Comparison of ENCODE assay signal across 8 mouse cellular contexts in the genomic region with DNA sequence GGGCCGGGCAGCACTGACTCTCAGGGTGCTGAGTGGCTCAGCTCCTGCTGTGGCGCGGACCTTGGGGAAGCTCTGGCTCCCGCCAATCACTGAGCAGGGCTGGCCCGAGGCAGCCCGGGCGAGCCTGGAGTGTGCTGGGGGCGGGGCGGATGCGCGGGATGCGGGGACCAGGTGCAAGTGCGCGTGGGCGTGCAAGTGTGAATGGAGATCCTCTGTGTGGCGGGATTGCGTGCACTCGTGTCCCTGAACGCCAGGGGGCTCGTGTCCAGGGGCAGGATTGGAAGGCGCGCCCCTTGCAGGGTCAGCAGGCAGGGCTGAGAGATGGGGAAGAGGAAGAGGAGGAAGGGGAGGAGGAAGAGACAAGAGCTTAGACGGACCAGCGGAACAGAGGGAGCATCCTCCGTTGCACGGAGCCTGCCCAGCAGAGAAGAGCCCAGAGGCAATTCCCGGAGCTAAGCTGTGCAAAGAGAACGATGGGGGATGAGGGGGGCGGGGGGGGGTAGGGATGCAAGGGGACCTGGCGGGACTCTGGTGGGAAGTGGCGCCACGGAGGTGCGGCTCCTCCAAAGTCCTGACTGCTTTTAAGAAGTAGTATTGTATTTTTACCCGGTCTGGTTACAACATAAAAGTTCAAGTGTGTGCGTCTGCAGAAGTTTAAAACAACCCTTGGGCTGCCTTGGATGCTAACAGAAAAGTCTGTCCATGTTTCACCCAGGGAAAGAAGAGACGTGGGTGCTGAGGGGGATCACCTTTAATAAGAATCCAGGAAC. TPM values are rescaled to one million over a fixed set of nuclear protein-coding genes. Genes with fewer than 3 reads are reported as not detected.
DNase-seq lines count a peak whose midpoint lies in the region; ATAC-seq and TF ChIP-seq lines count a peak whose summit lies in the region.

No protein-coding gene starts in this region.

- no peaks in the 10 kb centered on the region for H3K9me3 ChIP-seq in embryonic facial prominence, embryonic 15.5 days (replicated peaks)
- no peaks in the 10 kb centered on the region for H3K9me3 ChIP-seq in hindbrain, embryonic 12.5 days (replicated peaks)
- no peaks in the 10 kb centered on the region for H3K9me3 ChIP-seq in limb, embryonic 14.5 days (ENCODE audit: control insufficient read depth, low read length)
- H3K9me3 ChIP-seq in midbrain, embryonic 12.5 days, result no peaks in the 10 kb centered on the region

- peak overlapping the region; percentile 69 for H3K27ac ChIP-seq in embryonic facial prominence, embryonic 15.5 days (replicated peaks)
- H3K27ac ChIP-seq in hindbrain, embryonic 12.5 days, result peak overlapping the region; percentile 49; the same call in 1 of the 2 replicates
- peak overlapping the region; percentile 66 for H3K27ac ChIP-seq in limb, embryonic 14.5 days (replicated peaks; ENCODE audit: low read depth, low read length)
- no peak overlapping the region for H3K27ac ChIP-seq in midbrain, embryonic 12.5 days (replicated peaks)

- ATAC-seq in embryonic facial prominence, embryonic 15.5 days (ENCODE audit: insufficient number of reproducible peaks, low FRiP score, low TSS enrichment, low read depth), result peak; percentile 88
- peak; percentile 95 for ATAC-seq in hindbrain, embryonic 12.5 days (ENCODE audit: low FRiP score)
- ATAC-seq in limb, embryonic 14.5 days (ENCODE audit: low FRiP score, low read depth), result peak; percentile 84
- peak; percentile 95 for ATAC-seq in midbrain, embryonic 12.5 days (ENCODE audit: low FRiP score, low read depth)

- H3K4me3 ChIP-seq in embryonic facial prominence, embryonic 15.5 days (replicated peaks), result peak overlapping the region; percentile 45
- peak overlapping the region; percentile 47 for H3K4me3 ChIP-seq in hindbrain, embryonic 12.5 days
- peak overlapping the region; percentile 60 for H3K4me3 ChIP-seq in limb, embryonic 14.5 days (replicated peaks; ENCODE audit: low read length)
- H3K4me3 ChIP-seq in midbrain, embryonic 12.5 days, result peak overlapping the region; percentile 53

- H3K27me3 ChIP-seq in embryonic facial prominence, embryonic 15.5 days, result peaks cover 40% of the 10 kb centered on the region
- peaks cover 45% of the 10 kb centered on the region for H3K27me3 ChIP-seq in hindbrain, embryonic 12.5 days
- no peaks in the 10 kb centered on the region; the same call in 1 of the 2 replicates for H3K27me3 ChIP-seq in limb, embryonic 14.5 days (ENCODE audit: control insufficient read depth, insufficient read depth, low read length)
- H3K27me3 ChIP-seq in midbrain, embryonic 12.5 days, result peaks cover 43% of the 10 kb centered on the region
- 0 out of 2 replicates have a peak, but pooled peaks cover 4% of the 10 kb centered on the region for H3K27me3 ChIP-seq in splenic B cell, adult 2 months (ENCODE audit: control insufficient read depth, insufficient read depth, low read length, poor library complexity, severe bottlenecking)

- DNase-seq in CD4-positive helper T cell, adult 2 months (ENCODE audit: low read depth, low spot score), result peak; percentile 66
- DNase-seq in R1 (ENCODE audit: low read depth, low spot score), result peak; percentile 68
- peak; percentile 52 for DNase-seq in limb, embryonic 14.5 days (ENCODE audit: low spot score)
- peak; percentile 38 for DNase-seq in splenic B cell, adult 2 months (ENCODE audit: low read depth, low spot score)
- no peak for DNase-seq in layer of hippocampus, postnatal 14 days (ENCODE audit: low spot score in 2 of 2)

- TF ChIP-seq POLR2A in limb, embryonic 14.5 days (IDR thresholded peaks at IDR 0.05; ENCODE audit: borderline replicate concordance, extremely low read depth, insufficient read depth, insufficient read length), result no peak

- under 1% methylated on average over 36 of the region's 36 CpGs for WGBS in embryonic facial prominence, embryonic 15.5 days
- WGBS in hindbrain, embryonic 12.5 days, result under 1% methylated on average over 36 of the region's 36 CpGs
- under 1% methylated on average over 36 of the region's 36 CpGs for WGBS in limb, embryonic 14.5 days
- under 1% methylated on average over 35 of the region's 36 CpGs for WGBS in midbrain, embryonic 12.5 days

- peaks cover 22% of the 10 kb centered on the region for H3K4me1 ChIP-seq in embryonic facial prominence, embryonic 15.5 days
- peaks cover 18% of the 10 kb centered on the region for H3K4me1 ChIP-seq in hindbrain, embryonic 12.5 days
- H3K4me1 ChIP-seq in limb, embryonic 14.5 days (ENCODE audit: control insufficient read depth, insufficient read depth, low read length), result peaks cover 28% of the 10 kb centered on the region
- peaks cover 19% of the 10 kb centered on the region; the same call in 1 of the 2 replicates for H3K4me1 ChIP-seq in midbrain, embryonic 12.5 days

- peak overlapping the region; percentile 81 for H3K4me2 ChIP-seq in embryonic facial prominence, embryonic 15.5 days (replicated peaks)
- peak overlapping the region; percentile 88 for H3K4me2 ChIP-seq in hindbrain, embryonic 12.5 days (replicated peaks)
- H3K4me2 ChIP-seq in limb, embryonic 14.5 days (replicated peaks; ENCODE audit: low read depth, low read length, severe bottlenecking), result peak overlapping the region; percentile 85
- peak overlapping the region; percentile 96 for H3K4me2 ChIP-seq in midbrain, embryonic 12.5 days (replicated peaks)

- H3K9ac ChIP-seq in embryonic facial prominence, embryonic 15.5 days, result peak overlapping the region; percentile 23; the same call in 1 of the 2 replicates
- H3K9ac ChIP-seq in hindbrain, embryonic 12.5 days, result peak overlapping the region; percentile 62
- H3K9ac ChIP-seq in limb, embryonic 14.5 days (ENCODE audit: low read depth, low read length, severe bottlenecking), result peak overlapping the region; percentile 76
- H3K9ac ChIP-seq in midbrain, embryonic 12.5 days (replicated peaks), result peak overlapping the region; percentile 59

- H3K36me3 ChIP-seq in embryonic facial prominence, embryonic 15.5 days, result no peaks in the 10 kb centered on the region
- no peaks in the 10 kb centered on the region for H3K36me3 ChIP-seq in hindbrain, embryonic 12.5 days
- H3K36me3 ChIP-seq in limb, embryonic 14.5 days (ENCODE audit: control insufficient read depth, insufficient read depth, low read length), result no peaks in the 10 kb centered on the region
- H3K36me3 ChIP-seq in midbrain, embryonic 12.5 days, result no peaks in the 10 kb centered on the region
- H3K36me3 ChIP-seq in splenic B cell, adult 2 months (ENCODE audit: control insufficient read depth, insufficient read depth, low read length, poor library complexity, severe bottlenecking), result no peaks in the 10 kb centered on the region

RNA-seq across cellular contexts. Expression of gene Erg, which starts 0.7 kb away (rescaled TPM):
- polyA plus RNA-seq in embryonic facial prominence, embryonic 15.5 days (2015; fragmentation: Nextera tagmentation; extraction: Ambion mirVana), result 14.1 and 17.7 TPM in 2 replicates
- polyA plus RNA-seq in hindbrain, embryonic 12.5 days (2016; fragmentation: Nextera tagmentation; extraction: Ambion mirVana), result 7.3 and 7.8 TPM in 2 replicates
- polyA plus RNA-seq in limb, embryonic 14.5 days (2012; rRNA removed), result 40.6 and 52.5 TPM in 2 replicates
- 18.9 and 21.6 TPM in 2 replicates for polyA plus RNA-seq in limb, embryonic 14.5 days (2014; fragmentation: Nextera tagmentation; extraction: Ambion mirVana)
- 3.3 and 4.3 TPM in 2 replicates for polyA plus RNA-seq in midbrain, embryonic 12.5 days (2016; fragmentation: Nextera tagmentation; extraction: Ambion mirVana)
- 1 to 10 TPM; 7.0 to 7.1 TPM for total RNA-seq in layer of hippocampus, postnatal 14 days (2021)

Comparison
In these comparisons a context has a peak if more than half of its experiments do, and no peak if none do; other contexts are left out.
1. DNase-seq: peak in CD4-positive helper T cell, adult 2 months (single experiment), R1 (single experiment), limb, embryonic 14.5 days (single experiment) and splenic B cell, adult 2 months (single experiment); none in layer of hippocampus, postnatal 14 days (0 of 2).
2. H3K9ac ChIP-seq: peak in every context shown above with its lines; median percentile 76 in limb, embryonic 14.5 days; 62 in hindbrain, embryonic 12.5 days; 59 in midbrain, embryonic 12.5 days; 23 in embryonic facial prominence, embryonic 15.5 days.
3. Peak in every context shown above with its lines, with median percentiles within 50 percentile points of each other: ATAC-seq, H3K4me2 ChIP-seq and H3K4me3 ChIP-seq.